Mouse (Mus musculus): ENCODE measurements around the gene Sept3. TPM values are rescaled to one million over a fixed set of nuclear protein-coding genes. Genes with fewer than 3 reads are reported as not detected.

Sept3 gene
- polyA plus RNA-seq, 2 experiments from 2014 or later = not detected

GRCm38 (mm10) chr15:82340414-82341035 lies 65.8 kb downstream of the Sept3 start:
- no peak for ATAC-seq

- no peak for ATAC-seq
Observed at GRCm38 (mm10) chr15:82341036-82341501, 66.4 kb downstream of the Sept3 start.

- ATAC-seq = peak; percentile 6
Observed at GRCm38 (mm10) chr15:82341675-82342542, 67.2 kb downstream of the Sept3 start.

GRCm38 (mm10) chr15:82342543-82342935 lies 67.8 kb downstream of the Sept3 start:
- no peak for ATAC-seq

- no peak for ATAC-seq
Observed at GRCm38 (mm10) chr15:82343368-82344287, 68.9 kb downstream of the Sept3 start.

Other genes starting within 250 kb of the Sept3 start
- 10 to 100 TPM; 10.1 to 16.2 TPM for gene Desi1, start 241.0 kb upstream of the Sept3 start, polyA plus RNA-seq (2017; shearing (Covaris generic))
- gene Snu13, start 227.3 kb upstream of the Sept3 start, polyA plus RNA-seq (2017; shearing (Covaris generic)) = 100 to 1,000 TPM; 170 to 212 TPM
- not detected for gene 4930407I10Rik, start 215.7 kb upstream of the Sept3 start, polyA plus RNA-seq (2017; shearing (Covaris generic))
- not detected for gene Mei1, start 204.9 kb upstream of the Sept3 start, polyA plus RNA-seq (2017; shearing (Covaris generic))
- gene Ccdc134, start 147.0 kb upstream of the Sept3 start, polyA plus RNA-seq (2017; shearing (Covaris generic)) = 10 to 100 TPM; 23.4 to 28.1 TPM
- gene Srebf2, start 127.7 kb upstream of the Sept3 start, polyA plus RNA-seq (2017; shearing (Covaris generic)) = 10 to 100 TPM; 32.6 to 51.4 TPM
- gene Shisa8, start 62.1 kb upstream of the Sept3 start, polyA plus RNA-seq (2017; shearing (Covaris generic)) = not detected
- 10 to 100 TPM in 1 of 2 experiments, 1 to 10 TPM in 1; 2.5 to 10.9 TPM for gene Tnfrsf13c, start 50.5 kb upstream of the Sept3 start, polyA plus RNA-seq (2017; shearing (Covaris generic))
- 10 to 100 TPM; 21.6 to 34.7 TPM for gene Cenpm, start 30.1 kb upstream of the Sept3 start, polyA plus RNA-seq (2017; shearing (Covaris generic))
- gene 1500009C09Rik, start 22.5 kb upstream of the Sept3 start, polyA plus RNA-seq (2017; shearing (Covaris generic)) = not detected
- gene Wbp2nl, start 24.1 kb downstream of the Sept3 start, polyA plus RNA-seq (2017; shearing (Covaris generic)) = not detected
- gene Naga, start 64.0 kb downstream of the Sept3 start, polyA plus RNA-seq (2017; shearing (Covaris generic)) = 10 to 100 TPM; 44.2 to 63.7 TPM
- gene Pheta2, start 64.0 kb downstream of the Sept3 start, polyA plus RNA-seq (2017; shearing (Covaris generic)) = 1 to 10 TPM; 5.3 to 5.8 TPM
- 100 to 1,000 TPM; 132 to 140 TPM for gene Smdt1, start 64.1 kb downstream of the Sept3 start, polyA plus RNA-seq (2017; shearing (Covaris generic))
- gene Ndufa6, start 79.4 kb downstream of the Sept3 start, polyA plus RNA-seq (2017; shearing (Covaris generic)) = 100 to 1,000 TPM; 486 to 595 TPM
- gene Cyp2d22, start 105.4 kb downstream of the Sept3 start, polyA plus RNA-seq (2017; shearing (Covaris generic)) = 1 to 10 TPM; 3.6 to 6.5 TPM
- not detected for gene Cyp2d11, start 119.1 kb downstream of the Sept3 start, polyA plus RNA-seq (2017; shearing (Covaris generic))
- not detected for gene Cyp2d10, start 132.3 kb downstream of the Sept3 start, polyA plus RNA-seq (2017; shearing (Covaris generic))
- gene Cyp2d9, start 158.5 kb downstream of the Sept3 start, polyA plus RNA-seq (2017; shearing (Covaris generic)) = not detected